Mouse (Mus musculus) ES-Bruce4 (cell line): ENCODE data around the gene 1110002E22Rik.

ENCODE experiments used
- CTCF ChIP-seq: IDR thresholded peaks from one replicate; pipeline ENCODE4 v1.8.1; 2011; ENCODE audit warnings: low read depth, low read length
- EP300 ChIP-seq: IDR thresholded peaks from 2 replicates; pipeline ENCODE4 v1.6.1; 2011; ENCODE audit warnings: low read depth, low read length; ENCODE audit not compliant: insufficient read depth

DNA sequence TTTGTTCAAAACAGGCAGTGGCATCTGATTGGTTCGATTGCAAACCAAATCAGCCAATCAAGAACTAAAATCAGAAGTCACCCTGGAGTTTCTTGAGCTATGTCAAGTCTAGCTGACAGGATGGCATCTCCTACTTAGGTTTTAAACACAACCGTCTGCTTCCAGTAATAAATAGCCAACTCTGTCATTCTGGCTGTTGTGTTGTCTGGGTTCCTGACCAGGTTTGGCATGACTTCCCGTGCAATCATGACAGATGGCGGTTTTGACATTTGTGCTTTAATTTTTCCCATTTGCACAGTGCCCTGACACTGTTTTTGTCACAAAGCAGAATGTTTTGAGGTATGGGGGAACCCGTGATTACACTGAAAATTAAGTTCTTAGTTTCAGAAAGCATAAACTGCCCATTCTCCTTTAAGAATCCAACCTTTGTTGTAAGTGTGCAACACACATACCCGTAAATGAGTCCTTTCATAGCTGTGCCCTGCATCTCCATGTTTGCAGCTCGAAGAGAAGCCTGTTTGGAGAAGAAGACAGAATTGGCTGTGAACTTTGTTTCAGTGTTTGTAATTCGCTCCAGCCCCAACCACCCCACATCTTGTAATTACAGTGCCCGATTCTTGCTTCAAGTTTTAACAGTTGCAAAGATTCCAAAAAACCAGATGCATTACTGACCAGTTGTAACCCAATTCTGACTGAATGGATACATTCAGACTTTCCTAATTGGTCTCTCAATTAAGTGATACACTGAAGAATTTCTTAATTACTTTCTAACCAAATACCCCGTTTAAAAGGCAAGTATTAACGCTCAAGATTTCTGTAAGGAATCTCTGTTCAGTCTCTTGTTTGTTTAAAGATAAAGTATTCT, 12.9 kb downstream of the 1110002E22Rik start:
- no peak for TF ChIP-seq EP300
- TF ChIP-seq CTCF, result no peak
